Mouse (Mus musculus) NIH3T3 (cell line): ENCODE measurements around the gene Vps54.
"Not testable (repeated sequence)": the region's sequence is repeated elsewhere in the genome, so short reads cannot be mapped to it uniquely, and the experiment has no call there.

Source experiments
- DNase-seq: peaks from one replicate; pipeline ENCODE4 v3.0.0-alpha.2; 2012; ENCODE audit warnings: low read depth

The Vps54 gene

DNA sequence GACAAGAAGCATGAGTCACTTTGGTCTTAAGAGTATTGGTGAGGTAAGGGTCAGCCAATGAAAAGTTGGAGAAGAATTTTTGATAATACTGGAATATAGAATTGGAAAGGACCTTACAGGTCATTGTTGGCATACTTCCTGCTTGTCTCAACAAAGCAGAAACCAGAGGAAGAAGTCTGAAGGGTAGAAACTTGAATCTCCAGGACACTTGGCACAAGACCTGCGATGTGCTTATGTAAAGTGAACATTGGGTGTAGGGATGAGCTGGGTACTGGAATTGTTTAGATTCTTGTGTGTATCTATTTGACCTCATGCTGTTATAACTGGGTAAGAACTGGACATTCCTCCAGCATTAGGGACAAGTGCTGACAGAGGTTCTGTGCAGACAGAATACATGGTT, 2.3 kb downstream of the Vps54 start:
- peak; percentile 26 for DNase-seq

DNA sequence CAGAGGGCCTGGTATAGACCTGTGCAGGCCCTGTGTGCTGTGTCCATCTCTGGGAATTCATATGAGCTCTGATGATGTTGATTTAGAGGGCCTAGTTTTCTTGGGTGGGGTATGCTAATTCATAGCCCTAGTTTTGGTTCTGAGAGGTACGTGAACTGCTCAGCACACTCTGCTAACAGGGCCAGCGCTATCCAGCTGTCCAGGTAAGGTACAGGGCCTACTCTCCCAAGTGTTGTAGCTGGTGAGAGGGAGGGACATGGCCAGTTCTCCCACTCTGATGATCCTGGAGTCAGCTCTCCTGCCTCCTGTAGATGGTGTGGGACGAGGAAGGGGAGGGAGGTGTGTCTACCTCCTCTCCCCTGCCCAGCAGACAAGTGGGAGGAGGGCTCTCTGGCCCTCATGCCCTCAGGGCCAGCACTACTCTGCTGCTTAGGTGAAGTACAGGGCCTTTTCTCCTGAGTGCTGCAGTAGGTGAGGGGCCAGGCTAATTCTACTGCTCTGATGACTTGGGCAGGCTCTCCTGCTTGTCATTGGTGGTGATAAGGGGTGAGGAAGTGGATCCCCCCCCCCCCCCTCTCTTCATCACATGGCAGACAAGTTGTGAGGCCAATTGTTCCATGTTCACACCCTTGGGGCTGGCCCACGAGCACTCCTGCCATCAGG, 8.3 kb downstream of the Vps54 start:
- no peak for DNase-seq

DNA sequence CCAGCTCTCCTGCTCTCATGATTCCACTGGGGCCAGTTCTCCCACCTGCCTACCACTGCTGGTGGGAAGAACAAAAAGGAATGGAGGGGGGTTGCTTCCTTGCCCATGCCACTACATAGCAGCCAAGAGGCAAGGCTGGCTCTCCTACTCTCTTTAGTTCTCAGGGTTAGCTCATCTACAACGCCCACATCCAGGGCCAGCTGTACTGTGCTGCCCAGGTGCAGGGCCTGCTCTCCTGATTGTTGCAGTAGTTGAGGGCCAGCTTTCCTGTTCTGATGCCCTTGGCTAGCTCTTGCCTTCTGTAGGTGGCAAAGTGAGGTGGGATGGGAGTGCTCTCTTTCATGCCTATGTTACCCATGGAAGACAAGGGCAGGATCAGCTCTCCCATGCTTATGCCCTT, 8.9 kb downstream of the Vps54 start:
- no peak for DNase-seq

DNA sequence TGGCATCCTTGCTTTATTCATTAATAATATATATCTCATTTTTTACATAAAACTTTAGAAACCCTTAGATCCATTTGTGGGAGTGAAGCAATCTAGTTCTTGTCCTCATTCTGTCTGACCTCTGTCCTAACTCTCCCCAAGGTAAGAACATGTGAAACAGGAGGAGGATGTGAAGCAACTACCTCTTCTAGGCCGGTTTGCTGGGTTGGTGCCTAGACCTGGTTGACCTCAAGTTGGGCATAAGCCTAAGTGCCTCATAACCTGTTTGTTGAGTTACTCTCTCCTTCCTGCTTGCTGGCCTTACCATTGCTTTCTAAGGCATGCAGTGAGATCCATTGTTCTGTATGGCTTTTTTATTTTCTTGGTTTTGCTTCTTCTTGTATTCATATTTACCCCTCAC, 11.3 kb downstream of the Vps54 start:
- no peak for DNase-seq

DNA sequence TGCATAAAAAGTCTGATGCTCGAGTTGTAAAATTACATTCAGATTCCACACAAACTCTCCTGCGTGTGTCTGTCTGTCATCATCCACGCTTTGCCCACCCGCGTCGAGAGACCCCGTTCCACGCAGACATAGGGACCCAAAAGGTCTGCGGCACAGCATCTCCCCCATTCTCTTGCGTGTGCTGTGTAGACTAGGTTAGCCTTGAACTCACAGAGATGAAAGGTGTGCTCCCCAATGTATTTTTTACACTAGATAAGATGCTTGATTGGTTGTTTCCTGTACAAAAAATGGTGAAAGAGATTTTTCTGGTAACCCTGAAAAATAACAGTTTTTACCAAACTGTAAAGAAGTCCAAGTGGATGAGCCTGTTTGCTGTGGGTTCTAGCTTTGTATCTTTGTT, 19.5 kb downstream of the Vps54 start:
- not testable (repeated sequence) for DNase-seq

DNA sequence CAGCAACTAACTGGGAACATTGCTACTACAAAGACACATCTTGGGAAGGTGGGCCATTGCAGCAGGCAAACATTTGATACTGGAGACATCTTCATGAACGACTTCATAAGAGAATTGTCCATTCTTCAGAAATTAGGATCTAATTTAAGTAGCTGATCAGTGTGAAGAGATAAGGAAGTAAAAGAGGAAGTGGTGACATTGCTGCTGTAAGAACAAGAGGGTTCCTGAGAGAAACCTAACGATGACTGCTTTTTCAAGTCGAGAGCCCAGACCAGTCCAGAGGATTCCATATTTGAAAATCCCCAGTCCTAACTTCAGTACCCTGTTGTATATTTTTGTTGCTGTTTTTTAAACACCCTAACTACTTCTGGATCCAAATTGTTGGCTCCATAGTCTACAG, 26.3 kb downstream of the Vps54 start:
- no peak for DNase-seq

DNA sequence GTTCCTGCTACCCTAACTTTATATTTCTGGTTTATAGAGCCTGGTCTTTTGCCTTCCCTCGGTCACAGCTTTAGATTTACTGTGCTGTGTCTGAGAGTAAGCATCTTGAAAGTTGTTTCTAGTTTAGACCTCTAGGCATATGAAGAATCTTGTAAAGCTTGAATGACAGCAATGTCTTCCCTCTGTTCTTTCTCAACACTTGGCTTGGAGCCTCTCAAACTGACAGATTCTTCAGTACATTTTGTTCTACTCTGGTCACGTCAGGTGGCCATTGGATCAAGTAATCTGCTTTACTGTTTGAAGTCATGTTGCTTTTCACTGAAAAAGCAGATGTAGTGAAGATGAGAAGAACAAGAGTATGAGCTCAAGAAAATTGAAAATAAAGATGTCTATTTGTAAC, 37.1 kb downstream of the Vps54 start:
- DNase-seq, result no peak

DNA sequence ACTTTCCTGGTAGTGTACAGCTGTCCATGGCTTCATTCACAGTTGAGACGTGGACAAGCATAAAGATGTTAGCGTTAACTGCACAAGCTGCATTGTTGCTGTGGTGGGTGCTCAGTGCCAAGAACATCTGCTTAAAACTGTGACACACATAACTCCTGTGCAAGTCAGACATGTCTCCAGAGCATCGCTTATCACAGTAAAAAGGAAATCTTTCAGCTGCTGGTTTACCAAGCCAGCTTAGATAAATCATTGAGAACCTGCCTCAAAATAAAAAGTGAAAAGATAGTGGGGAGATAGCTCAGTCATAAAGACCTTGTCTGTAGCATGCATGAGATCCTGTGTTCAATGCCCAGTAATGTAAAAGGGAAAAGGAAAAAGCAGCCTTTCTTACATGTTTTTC, 47.3 kb downstream of the Vps54 start:
- no peak for DNase-seq

DNA sequence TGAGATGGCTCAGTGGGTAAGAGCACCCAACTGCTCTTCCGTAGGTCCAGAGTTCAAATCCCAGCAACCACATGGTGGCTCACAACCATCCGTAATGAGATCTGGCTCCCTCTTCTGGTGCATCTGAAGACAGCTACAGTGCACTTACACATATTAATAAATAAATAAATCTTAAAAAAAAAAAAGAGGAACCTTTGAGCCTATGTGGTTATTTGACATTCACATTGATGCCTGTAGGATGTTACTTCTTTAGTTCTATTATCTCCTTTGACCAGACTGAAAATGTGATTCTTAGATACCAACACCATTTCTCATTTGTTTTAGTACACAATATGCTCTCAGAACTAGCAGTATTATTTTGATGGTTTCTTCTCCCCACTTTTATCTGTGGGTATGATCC, 49.1 kb downstream of the Vps54 start:
- DNase-seq, result not testable (repeated sequence)

DNA sequence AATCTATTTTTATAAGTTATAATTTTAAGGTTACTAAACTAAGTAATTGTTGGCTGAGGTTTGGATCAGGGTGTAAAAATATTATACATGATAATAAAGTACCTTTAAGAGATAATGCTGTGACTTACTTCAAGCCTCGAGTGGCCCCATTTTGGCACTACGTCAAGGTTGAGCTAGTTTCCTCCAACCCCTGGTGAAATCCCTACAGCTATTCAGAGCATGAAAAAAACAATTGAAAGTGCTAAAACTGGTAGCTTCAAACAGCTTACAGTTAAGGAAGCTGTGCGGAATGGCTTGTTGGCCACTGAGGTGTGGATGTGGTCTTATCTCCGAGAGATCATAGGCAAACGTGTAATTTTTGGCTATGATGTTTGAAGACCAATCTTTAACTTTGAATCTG, 56.4 kb downstream of the Vps54 start:
- DNase-seq, result no peak

DNA sequence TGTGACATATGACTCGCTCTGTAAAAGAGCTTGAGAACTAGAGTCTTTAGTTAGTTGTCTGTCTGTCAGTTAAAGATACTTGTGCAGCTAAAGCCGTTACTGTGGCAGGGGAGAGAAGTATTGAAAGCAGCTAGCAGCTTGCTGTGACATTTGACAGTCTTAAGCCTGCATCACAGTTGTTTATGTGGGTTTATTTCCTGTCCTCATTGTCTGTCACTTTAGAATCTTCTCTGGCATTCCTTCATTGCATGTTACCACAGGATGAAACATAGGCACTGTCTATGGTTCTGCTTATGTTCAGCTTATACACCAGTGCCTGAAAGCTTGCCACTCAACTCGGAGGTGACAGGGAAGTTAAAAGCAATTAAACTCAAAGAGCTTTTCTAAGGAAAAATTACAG, 64.5 kb downstream of the Vps54 start:
- no peak for DNase-seq

DNA sequence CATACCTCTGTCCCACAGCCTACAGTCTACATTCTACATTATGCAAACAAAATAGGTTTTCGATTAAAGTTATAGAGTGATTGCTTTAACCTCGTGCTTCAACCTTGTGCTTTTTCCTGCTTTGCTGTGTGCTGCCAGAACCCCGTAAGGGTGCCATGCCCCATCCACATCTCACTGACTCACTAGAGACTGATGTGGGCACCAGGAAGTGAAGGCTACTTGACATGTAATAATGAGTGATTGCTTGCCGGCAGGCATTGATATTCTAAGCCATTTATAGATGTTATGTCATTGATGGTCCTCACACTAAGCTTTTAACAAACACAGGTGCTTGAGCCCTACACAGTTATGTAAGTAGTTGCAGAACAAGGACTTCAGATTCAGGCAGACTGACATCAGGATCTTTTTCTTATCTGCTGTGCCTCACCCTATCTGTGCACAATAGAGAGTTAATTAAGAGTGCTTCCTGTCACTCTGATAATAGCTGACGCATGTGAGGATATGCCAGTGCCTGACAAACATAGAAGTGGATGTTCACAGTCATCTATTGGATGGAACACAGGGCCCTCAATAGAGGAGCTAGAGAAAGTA, 68.1 kb downstream of the Vps54 start:
- DNase-seq, result no peak

DNA sequence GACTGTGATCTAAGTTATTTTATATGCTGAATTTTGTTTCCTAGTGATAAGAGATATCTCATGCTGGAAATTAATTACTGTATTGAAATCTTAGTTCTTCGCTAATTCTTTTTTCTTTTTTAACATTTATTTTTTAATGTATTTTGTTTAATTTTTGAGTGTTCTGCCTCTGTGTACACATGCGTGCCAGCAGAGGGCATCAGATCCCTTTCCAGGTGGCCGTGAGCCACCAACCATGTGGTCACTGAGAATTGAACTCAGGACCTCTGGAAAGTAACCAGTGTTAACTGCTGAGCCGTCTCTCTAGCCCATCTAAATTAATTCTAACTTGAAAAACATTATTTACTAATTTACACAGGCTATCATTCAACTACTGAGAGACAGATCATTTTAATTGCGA, 69.0 kb downstream of the Vps54 start:
- DNase-seq, result peak; percentile 65

DNA sequence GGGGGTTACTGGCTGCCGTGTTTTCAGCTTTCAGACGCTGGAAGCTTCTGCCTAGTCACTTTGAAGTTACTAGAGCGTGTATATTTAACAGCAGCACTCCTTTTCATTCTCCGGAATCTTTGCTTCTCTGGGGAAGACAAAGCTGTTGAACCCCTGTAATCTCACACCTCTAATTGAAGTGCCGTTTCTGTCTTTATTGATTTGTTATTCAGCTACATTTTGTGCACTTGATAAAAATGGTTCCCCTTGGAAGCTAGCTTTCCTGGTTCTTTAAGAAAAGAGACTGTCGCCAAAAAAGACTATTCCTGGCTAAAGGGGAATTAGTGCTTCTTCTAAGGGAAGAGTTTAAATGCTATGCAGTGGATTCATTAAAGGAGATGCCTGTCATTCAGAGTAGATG, 70.4 kb downstream of the Vps54 start:
- no peak for DNase-seq

DNA sequence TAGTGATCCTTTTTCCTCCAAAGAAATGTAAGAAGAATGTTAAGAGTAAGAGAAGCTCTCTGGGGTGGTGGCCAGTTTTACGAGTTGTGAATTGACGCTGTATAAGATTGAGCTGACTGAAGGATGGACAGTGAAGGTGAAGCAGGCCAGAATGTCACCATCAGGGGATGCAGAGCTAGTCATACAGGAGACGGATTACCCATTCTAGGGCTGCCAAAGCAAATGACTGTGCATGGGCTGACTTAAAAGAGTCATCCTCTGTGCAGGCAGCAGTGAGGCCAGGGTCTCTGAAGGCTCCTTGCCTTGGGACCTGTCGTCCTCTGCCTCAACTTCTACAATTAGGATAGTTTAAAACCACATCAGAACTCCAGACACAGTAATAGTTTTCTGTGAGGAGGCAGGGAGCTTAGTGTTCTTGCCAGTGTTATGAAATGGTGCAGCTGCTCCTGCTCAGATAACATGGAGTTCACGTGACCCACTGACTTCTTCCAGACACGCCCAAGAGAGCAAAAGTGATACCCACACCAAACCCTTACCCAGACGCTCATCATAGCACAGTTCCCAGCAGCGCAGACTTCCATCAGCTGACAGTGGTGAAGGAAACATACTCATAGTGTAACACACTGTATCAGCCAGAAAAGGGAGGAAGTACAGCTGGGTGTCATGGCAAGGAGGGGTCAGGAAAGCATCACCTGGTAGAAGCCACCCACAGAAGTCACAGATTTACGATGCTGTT, 75.0 kb downstream of the Vps54 start:
- DNase-seq, result no peak

DNA sequence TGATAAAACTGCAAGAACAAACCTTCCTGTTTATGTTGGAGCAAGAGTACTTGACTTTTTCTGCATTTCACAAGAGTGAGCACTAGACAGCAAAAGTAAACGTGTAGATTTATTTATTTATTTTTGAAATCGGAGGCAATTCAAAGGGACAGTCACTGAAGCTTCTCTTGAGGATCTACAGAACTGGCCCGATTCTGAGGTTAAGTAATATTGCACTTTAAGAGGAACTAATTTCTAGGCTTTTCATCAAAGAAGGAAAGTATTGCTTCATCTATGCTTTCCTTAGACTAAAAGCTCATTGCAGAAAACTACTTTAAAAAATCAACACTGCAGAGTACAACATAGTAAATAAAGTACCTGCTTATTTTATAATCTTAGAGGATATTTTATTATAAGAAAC, 82.5 kb downstream of the Vps54 start:
- DNase-seq, result no peak

DNA sequence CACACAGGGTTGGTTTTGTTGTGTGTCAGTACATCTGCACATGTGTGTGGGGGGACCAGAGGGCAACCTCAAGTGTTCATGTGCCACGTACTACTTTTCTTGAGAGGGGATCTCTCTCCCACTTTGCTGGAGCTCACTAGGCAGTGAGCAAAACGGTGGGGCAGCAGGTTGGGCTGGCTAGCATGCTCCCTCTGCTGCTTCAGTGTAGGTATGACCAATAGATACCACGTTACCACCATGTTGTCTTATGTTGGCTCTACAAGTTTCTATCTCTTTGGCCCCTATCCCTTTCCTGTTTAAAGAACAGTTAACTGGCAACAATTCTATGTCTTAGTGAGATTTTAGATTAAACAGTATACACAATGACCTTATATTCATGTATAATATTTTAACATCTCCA, 83.3 kb downstream of the Vps54 start:
- DNase-seq, result peak; percentile 10

DNA sequence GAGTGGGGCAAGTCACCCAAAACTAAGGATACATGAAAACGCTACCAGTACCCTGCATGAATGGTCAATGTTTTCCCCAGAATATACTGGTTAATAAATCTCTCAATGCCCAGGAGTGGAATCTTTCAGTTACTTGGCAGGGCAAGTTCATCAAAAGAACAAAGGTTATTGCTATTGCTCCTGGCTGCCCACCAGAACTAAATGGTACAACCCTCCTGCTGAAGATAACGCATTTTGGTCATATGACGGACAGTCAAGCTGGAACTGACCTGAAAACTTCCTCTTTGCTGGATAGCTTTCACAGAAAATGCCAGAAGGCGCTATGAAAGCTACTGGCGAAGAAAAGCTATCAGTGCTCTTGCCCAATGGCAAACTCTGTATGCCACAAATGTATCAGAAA, 86.7 kb downstream of the Vps54 start:
- no peak for DNase-seq

DNA sequence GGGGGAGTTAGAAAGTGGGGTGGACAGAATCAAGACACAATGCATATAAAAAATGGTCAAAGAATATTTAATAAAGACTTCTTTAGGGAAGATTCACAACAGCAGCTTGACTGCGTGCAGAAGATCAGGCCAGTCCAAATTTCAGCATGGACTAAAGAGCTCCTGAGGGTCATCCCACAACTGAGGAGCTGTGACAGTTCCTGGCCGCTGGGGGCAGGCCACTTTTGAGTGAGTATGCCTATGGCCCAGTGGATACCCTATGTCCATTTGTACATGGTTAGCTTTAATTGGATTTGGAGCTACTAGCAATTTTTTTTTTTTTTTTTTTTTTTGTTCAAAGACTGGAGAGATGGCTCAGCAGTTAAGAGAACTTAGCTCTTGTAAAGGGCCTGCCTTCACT, 87.7 kb downstream of the Vps54 start:
- no peak for DNase-seq

DNA sequence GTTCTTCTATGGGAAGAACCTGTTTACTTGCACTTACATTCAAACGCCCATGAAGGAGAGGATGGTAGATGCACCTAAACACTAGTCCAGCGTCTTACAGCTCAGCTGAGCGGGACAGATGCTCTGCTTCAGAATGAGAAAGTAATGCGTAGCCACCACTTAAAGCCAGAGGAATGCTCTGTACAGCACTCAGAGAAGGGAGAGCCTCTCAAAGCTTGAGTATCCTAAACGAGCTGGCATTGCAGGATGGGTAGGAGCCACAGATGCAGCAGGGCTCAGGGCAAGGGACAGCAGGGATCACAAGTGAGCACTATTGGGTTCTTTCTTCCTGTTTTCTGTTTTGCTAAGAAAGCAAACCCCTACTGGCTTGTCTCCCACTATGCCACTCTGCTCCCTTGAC, 88.4 kb downstream of the Vps54 start:
- no peak for DNase-seq

DNA sequence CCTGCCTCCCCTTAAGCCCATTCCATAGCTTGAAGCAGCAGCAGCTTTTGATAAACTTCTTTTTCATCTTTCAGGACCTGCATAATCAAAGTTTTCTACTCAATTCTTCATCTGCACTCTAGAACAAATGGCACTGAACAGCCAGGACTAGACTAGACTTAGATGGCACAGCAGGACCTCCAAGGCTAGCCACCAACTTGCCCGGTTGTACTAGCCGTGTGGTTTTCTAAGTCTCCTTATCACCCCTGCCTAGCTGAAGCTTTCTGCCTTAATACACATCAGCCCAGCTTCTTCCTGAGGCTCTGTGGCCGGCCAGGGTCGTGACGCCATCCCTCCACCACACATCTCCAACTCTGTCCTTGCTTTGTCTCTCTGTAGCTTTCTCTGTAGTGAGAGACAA, 89.1 kb downstream of the Vps54 start:
- DNase-seq, result no peak

DNA sequence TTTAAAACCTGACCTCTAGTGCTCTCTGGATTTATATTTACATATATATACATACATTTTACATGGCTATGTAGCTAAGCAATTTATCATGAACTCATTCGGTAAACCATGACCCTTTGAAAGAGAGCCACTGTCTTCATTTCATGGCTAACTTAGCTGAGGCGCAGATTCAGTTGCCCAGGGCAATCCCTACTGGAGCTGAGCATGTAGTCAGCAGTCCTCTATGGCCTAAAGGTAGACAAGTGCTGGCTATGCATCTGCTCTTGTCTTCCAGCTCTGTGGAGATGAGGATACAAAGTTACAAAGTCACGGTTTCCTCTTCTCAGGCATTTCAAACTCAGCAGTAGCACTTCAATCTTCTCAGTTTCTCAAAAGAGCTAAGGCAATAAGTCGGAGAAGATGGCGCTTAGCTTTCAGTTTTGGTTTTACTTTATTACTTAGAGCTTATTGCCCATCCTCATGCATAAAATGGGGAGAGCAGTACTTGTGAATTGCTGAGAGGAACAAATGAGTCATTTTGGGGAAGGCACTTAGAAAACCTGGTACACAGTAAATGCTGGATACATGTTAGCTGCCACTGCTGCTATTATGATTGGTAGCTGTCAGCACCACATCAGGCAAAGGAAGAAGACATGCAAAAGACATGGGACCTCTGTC, 93.7 kb downstream of the Vps54 start:
- peak; percentile 8 for DNase-seq

DNA sequence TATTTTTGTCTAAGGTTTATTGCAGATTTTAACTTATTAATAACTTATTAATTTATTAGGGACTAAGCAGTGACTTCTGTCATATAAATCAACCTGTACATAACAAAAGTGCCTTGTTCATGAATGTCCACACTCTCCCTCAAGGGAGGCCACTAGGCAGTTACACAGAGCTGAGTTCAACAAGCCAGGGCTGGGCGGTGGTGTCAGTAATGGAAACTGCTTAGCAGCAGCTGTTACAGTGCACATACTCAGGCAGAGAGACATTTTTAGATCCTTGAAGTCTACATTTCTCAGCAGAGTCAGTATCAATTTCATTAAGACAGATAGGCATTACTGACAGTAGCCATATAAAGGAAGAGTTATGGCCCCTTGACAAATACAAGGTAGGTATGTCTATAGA, 98.8 kb downstream of the Vps54 start:
- no peak for DNase-seq
